Mouse (Mus musculus) lung, adult 2 months (tissue): ENCODE data around the gene Capn5. TPM values are rescaled to one million over a fixed set of nuclear protein-coding genes. Genes with fewer than 3 reads are reported as not detected.

Experiments
- DNase-seq: peaks from one replicate; pipeline ENCODE4 v3.0.0; 2022
- H3K4me1 ChIP-seq: fragments of 200-500 bp; 2 replicates; pipeline ENCODE4 v1.6.1; 2011; ENCODE audit warnings: low read length; ENCODE audit not compliant: control insufficient read depth, insufficient read depth
- H3K4me3 ChIP-seq: fragments of 200-500 bp; replicated peaks from 2 replicates; pipeline ENCODE3; 2011; ENCODE audit warnings: low read depth, mild to moderate bottlenecking, control low read depth, low read length; ENCODE audit errors: extremely low read depth
- CTCF ChIP-seq: fragments of 200-500 bp; IDR thresholded peaks from 2 replicates; pipeline ENCODE4 v1.5.1; 2011; ENCODE audit warnings: mild to moderate bottlenecking, low read length, control low read depth; ENCODE audit not compliant: insufficient read depth
- POLR2A ChIP-seq: fragments of 200-500 bp; IDR thresholded peaks from 2 replicates; pipeline ENCODE4 v1.6.1; 2011; ENCODE audit warnings: low read depth, mild to moderate bottlenecking, control low read depth, low read length, borderline replicate concordance; ENCODE audit errors: extremely low read depth
- WGBS: fragments of 180-500 bp; shearing (Covaris S2); methylation state at CpG from one replicate; pipeline ENCODE4 v1.1.7; 2018; 5-methylcytosine and 5-hydroxymethylcytosine counted together
- polyA plus RNA-seq: library from polyadenylated mRNA; depleted of rRNA; stranded (reverse); fragments of >200 nt; gene quantifications from 2 replicates; pipeline ENCODE4 v1.2.3, GENCODE M21; 2012

Gene Capn5
- polyA plus RNA-seq, 1 experiment: 22.2 TPM

- TF ChIP-seq CTCF (no peak), POLR2A (no peak)
- H3K4me3 ChIP-seq: no peak overlapping the region
- no peak for DNase-seq
- H3K4me1 ChIP-seq: peaks cover 49% of the 10 kb centered on the region
- 40% methylated on average over 3 of the region's 3 CpGs for WGBS
Observed at GRCm38 (mm10) chr7:98163700-98164099, 14.4 kb downstream of the Capn5 start.

DNA sequence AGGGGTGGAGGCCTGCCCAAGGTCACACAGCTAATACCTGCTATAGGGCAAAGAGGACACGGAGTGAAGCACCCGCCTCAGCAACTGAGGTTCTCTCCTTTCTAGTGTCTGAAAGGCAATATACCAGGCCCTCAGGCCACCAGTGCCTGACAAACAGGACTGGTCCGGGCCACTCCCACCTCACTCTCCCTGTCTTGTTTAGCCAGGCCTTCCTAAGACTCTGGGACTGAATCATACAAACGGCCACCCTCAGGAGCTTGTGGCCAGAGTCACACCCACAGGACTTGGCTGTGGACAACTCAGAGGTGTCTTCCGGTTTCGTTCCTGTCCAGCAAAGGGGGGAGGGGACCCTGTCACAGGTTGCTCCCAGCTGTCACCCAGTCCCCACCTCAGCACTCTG, 15.8 kb downstream of the Capn5 start:
- Histone ChIP-seq H3K4me3 (no peak overlapping the region), H3K4me1 (peaks cover 55% of the 10 kb centered on the region)
- no peak for TF ChIP-seq CTCF
- no peak for TF ChIP-seq POLR2A
- DNase-seq: no peak
- 45% methylated on average over 6 of the region's 6 CpGs for WGBS

GRCm38 (mm10) chr7:98160041-98160740, 17.9 kb downstream of the Capn5 start:
- TF ChIP-seq CTCF (no peak), POLR2A (no peak)
- no peak for DNase-seq
- peaks cover 62% of the 10 kb centered on the region for H3K4me1 ChIP-seq
- no peak overlapping the region for H3K4me3 ChIP-seq
- 31% methylated on average over 8 of the region's 8 CpGs for WGBS

- no peak for TF ChIP-seq POLR2A
- DNase-seq: peak; percentile 76
- peaks cover 49% of the 10 kb centered on the region for H3K4me1 ChIP-seq
- H3K4me3 ChIP-seq: no peak overlapping the region
- WGBS: 56% methylated on average over 8 of the region's 8 CpGs
Observed at GRCm38 (mm10) chr7:98158481-98158880, 19.6 kb downstream of the Capn5 start.

- TF ChIP-seq POLR2A (no peak), CTCF (no peak)
- WGBS: 30% methylated on average over 5 of the region's 5 CpGs
- DNase-seq: no peak
- H3K4me3 ChIP-seq: no peak overlapping the region
- peaks cover 47% of the 10 kb centered on the region for H3K4me1 ChIP-seq
Observed at GRCm38 (mm10) chr7:98157636-98158332, 20.3 kb downstream of the Capn5 start.

DNA sequence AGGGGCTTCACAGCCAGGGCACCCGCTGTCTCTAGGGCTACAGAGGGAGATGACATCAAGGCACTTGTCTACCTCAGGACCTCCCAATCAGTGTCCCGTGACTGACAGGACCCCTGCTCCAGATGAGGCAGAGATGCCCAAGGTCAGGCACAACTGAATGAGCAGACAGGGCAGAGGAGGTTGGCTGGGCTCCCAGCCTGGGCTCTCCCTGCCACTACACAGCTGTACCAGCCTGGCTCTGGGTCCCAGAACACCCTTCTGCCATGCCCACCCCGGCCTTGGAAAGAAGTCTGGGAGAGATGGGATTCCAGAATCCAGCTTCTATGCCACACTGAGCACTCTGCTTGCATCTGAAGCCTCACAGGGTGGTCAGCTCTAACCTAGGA, 21.8 kb downstream of the Capn5 start:
- H3K4me1 ChIP-seq: peaks cover 34% of the 10 kb centered on the region
- TF ChIP-seq POLR2A: no peak
- TF ChIP-seq CTCF: no peak
- no peak for DNase-seq
- no peak overlapping the region for H3K4me3 ChIP-seq
- 41% methylated on average over 3 of the region's 3 CpGs for WGBS

GRCm38 (mm10) chr7:98155546-98156279, 22.4 kb downstream of the Capn5 start:
- Histone ChIP-seq H3K4me1 (peaks cover 33% of the 10 kb centered on the region), H3K4me3 (no peak overlapping the region)
- TF ChIP-seq CTCF: peak; percentile 95
- TF ChIP-seq POLR2A: no peak
- DNase-seq: peak; percentile 76
- WGBS: 23% methylated on average over 8 of the region's 8 CpGs

- TF ChIP-seq POLR2A: no peak
- TF ChIP-seq CTCF: no peak
- 78% methylated on average over 5 of the region's 5 CpGs for WGBS
Observed at GRCm38 (mm10) chr7:98153892-98154291, 24.2 kb downstream of the Capn5 start.

DNA sequence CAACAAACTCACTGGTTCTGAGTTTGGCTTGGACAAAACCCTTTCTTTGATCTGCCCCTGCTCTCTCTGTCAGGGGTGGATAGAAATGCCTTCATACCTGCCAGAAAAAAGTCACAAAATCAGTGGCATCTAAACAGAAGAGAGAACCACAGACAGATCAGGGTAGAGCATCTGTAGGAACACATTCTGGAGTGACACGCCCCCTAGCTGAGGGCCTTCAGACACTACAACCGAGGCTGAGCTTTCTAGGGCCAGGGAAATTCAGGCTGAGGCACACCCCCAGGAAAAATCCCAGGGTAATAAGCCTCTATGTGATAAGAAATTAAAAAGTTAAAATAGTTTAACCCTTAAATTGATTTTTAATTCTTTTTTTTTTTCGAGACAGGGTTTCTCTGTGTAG, 24.7 kb downstream of the Capn5 start:
- no peak for TF ChIP-seq CTCF
- TF ChIP-seq POLR2A: no peak
- DNase-seq: no peak
- no peak overlapping the region for H3K4me3 ChIP-seq
- peaks cover 17% of the 10 kb centered on the region for H3K4me1 ChIP-seq
- 63% methylated on average over 3 of the region's 3 CpGs for WGBS

More at GRCm38 (mm10) chr7:98153892-98154291, 24.2 kb downstream of the Capn5 start:
- peaks cover 20% of the 10 kb centered on the region for H3K4me1 ChIP-seq
- DNase-seq: no peak
- no peak overlapping the region for H3K4me3 ChIP-seq
